Mouse (Mus musculus) hindbrain, embryonic 14.5 days (tissue): ENCODE results near the gene Sugt1. TPM values are rescaled to one million over a fixed set of nuclear protein-coding genes. Genes with fewer than 3 reads are reported as not detected.

ENCODE experiments used
- ATAC-seq: fragments of 200-750 bp; cut with Nextera tagmentation; 2 replicates; pipeline ENCODE4 v1.8.0; 2017; ENCODE audit warnings: moderate number of reproducible peaks, mild to moderate bottlenecking, moderate TSS enrichment, moderate library complexity; ENCODE audit not compliant: low FRiP score
- DNase-seq: peaks from one replicate; pipeline ENCODE4 v3.0.0-alpha.2; 2015; ENCODE audit warnings: low spot score
- H3K27ac ChIP-seq: fragments of 300-500 bp; sonication (generic); 2 replicates; pipeline ENCODE4 v1.5.1; 2014; ENCODE audit warnings: mild to moderate bottlenecking, moderate library complexity
- H3K27me3 ChIP-seq: fragments of 300-500 bp; sonication (generic); 2 replicates; pipeline ENCODE4 v1.6.1; 2014; ENCODE audit warnings: mild to moderate bottlenecking, low read length, mixed read lengths; ENCODE audit not compliant: control insufficient read depth, insufficient read depth
- H3K36me3 ChIP-seq: fragments of 300-500 bp; sonication (generic); replicated peaks from 2 replicates; pipeline ENCODE4 v1.6.1; 2014; ENCODE audit not compliant: control insufficient read depth, insufficient read depth
- H3K4me1 ChIP-seq: fragments of 300-500 bp; sonication (generic); replicated peaks from 2 replicates; pipeline ENCODE4 v1.6.1; 2014; ENCODE audit warnings: antibody characterized with exemption, low read length, mixed read lengths; ENCODE audit not compliant: control insufficient read depth, insufficient read depth
- H3K4me2 ChIP-seq: fragments of 300-500 bp; sonication (generic); replicated peaks from 2 replicates; pipeline ENCODE4 v1.6.1; 2014; ENCODE audit warnings: mild to moderate bottlenecking, moderate library complexity
- H3K4me3 ChIP-seq: fragments of 300-500 bp; sonication (generic); replicated peaks from 2 replicates; pipeline ENCODE4 v1.5.1; 2014; ENCODE audit warnings: mild to moderate bottlenecking, low read length
- H3K9ac ChIP-seq: fragments of 300-500 bp; sonication (generic); 2 replicates; pipeline ENCODE4 v1.6.1; 2014
- H3K9me3 ChIP-seq: fragments of 300-500 bp; sonication (generic); 2 replicates; pipeline ENCODE4 v1.6.1; 2016; ENCODE audit warnings: low read length; ENCODE audit not compliant: control insufficient read depth
- WGBS: fragments of 180-500 bp; shearing (Covaris S2); extraction: QIAGEN DNeasy Blood & Tissue Kit; methylation state at CpG from one replicate; pipeline ENCODE4 v1.1.7; 2014; 5-methylcytosine and 5-hydroxymethylcytosine counted together
- polyA plus RNA-seq: library from polyadenylated mRNA; unstranded; fragments of >200 nt; fragmentation: Nextera tagmentation; extraction: Ambion mirVana; gene quantifications from 2 replicates; pipeline ENCODE4 v1.2.1, GENCODE M21; 2014

The Sugt1 gene
- polyA plus RNA-seq, 1 experiment from 2014 or later, result 115 TPM

DNA sequence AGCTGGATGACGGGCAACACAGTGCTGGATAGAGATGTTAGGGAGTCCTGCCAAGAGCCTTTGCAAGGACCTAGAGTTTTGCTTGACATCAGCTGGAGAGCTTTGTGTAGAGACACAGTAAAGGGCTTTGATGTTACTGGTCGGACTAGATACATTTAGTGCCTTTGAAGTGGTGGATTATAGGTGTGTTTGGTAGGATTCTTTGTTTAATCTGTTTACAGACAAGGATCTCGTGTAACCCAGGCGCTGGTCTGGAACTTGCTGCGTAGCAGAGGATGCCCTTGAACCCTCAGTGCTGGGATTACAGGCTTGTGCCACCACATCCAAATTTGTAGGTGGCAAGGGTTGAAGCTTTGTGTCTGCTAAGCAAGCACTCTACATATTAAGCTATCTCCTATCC is 6.6 kb downstream of the Sugt1 start:
- Histone ChIP-seq H3K4me1 (peaks cover 2% of the 10 kb centered on the region), H3K4me3 (no peak overlapping the region), H3K9ac (no peak overlapping the region), H3K4me2 (no peak overlapping the region), H3K27ac (no peak overlapping the region), H3K9me3 (no peaks in the 10 kb centered on the region), H3K27me3 (no peaks in the 10 kb centered on the region), H3K36me3 (peaks cover 48% of the 10 kb centered on the region)
- ATAC-seq, result no peak
- DNase-seq, result no peak
- 94% methylated on average over 5 of the region's 5 CpGs for WGBS

DNA sequence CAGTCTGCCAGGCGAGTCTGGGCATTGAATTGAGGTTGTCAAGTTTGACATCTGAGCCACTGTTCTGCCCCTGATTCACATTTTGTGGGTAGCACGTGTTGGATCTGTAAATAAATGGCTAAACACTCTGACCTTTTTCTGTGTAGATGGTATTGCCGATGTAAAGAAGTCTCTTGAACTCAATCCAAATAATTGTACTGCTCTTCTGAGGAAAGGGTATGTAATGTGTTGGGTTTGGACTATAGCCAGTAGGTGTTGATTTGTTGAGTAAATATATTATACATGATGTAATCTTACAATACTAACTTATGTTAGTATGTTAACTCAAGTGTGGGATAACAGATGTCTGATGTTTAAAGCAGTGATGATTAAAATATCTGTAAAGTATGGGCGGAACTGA is 9.1 kb downstream of the Sugt1 start:
- ATAC-seq (no peak), DNase-seq (no peak)
- Histone ChIP-seq H3K27ac (no peak overlapping the region), H3K27me3 (no peaks in the 10 kb centered on the region), H3K4me2 (no peak overlapping the region), H3K9me3 (no peaks in the 10 kb centered on the region), H3K36me3 (peaks cover 72% of the 10 kb centered on the region), H3K4me3 (no peak overlapping the region), H3K9ac (no peak overlapping the region), H3K4me1 (no peaks in the 10 kb centered on the region)
- 84% methylated on average over 4 of the region's 4 CpGs for WGBS

DNA sequence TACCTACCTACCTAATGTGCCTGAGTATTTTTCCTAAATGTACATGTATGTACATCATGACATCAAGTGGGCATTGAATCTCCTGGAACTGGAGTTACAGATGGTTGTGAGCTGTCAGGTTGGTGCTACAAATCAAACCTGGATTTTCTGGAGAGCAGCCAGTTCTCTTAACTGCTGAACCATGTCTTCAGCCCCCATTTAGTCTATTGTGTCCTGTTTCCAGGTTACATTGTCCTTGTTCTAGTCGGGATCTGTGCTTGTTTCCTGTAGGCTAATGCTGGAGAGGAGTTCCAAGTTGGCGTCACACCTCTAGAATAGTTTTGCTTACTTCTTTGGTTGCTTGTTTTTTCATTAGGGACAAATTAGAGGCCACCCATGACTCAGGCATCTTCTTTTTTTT is 18.4 kb downstream of the Sugt1 start:
- Histone ChIP-seq H3K9me3 (no peaks in the 10 kb centered on the region), H3K4me3 (no peak overlapping the region), H3K27ac (no peak overlapping the region), H3K4me1 (no peaks in the 10 kb centered on the region), H3K4me2 (no peak overlapping the region), H3K36me3 (peaks cover 88% of the 10 kb centered on the region), H3K27me3 (no peaks in the 10 kb centered on the region), H3K9ac (no peak overlapping the region)
- ATAC-seq (no peak), DNase-seq (no peak)
- 80% methylated on average over 2 of the region's 2 CpGs for WGBS

DNA sequence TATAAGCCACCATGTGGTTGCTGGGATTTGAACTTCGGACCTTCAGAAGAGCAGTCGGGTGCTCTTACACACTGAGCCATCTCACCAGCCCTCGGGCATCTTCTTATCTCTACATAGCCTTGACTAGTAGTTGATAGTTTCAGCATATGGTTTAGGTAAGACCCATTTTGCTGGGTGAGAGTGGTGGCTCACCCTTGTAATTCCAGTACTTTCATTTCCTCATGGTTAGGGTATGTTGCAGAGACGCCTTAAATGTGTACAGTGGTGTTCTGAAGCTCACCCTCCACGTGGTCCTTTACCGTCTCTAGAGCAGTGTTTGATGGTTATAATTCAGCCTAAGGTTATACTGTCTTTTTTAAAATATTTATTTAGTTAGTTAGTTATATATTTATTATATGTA is 18.9 kb downstream of the Sugt1 start:
- peaks cover 88% of the 10 kb centered on the region for H3K36me3 ChIP-seq
- WGBS, result 96% methylated on average over 6 of the region's 6 CpGs

DNA sequence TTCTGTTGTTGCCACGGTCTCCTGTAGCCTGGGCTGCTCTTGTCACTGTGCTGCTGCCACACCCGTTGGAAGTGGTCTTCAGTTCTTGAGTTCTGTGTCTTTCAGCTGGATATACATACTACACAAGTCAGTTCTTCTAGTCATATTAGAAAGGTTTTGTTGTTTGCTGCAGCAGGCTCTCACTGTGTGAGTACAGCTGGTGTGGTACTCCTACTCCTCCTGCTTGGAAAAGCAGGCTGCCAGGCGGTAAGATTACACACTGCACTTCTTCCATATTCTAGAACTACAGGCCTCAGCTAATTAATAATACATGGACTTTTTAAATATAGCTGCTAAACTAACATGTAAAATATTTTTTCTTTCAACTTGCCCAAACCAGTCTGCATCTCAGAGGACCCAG is 19.4 kb downstream of the Sugt1 start:
- Histone ChIP-seq H3K36me3 (peaks cover 88% of the 10 kb centered on the region), H3K9ac (no peak overlapping the region), H3K9me3 (no peaks in the 10 kb centered on the region), H3K27me3 (no peaks in the 10 kb centered on the region), H3K4me2 (no peak overlapping the region), H3K27ac (no peak overlapping the region), H3K4me1 (no peaks in the 10 kb centered on the region), H3K4me3 (no peak overlapping the region)
- DNase-seq (no peak), ATAC-seq (no peak)
- 93% methylated on average over 3 of the region's 3 CpGs for WGBS

More for the DNA sequence above, 18.9 kb downstream of the Sugt1 start:
- no peak overlapping the region for H3K4me3 ChIP-seq
- no peak for ATAC-seq
- no peaks in the 10 kb centered on the region for H3K4me1 ChIP-seq
- H3K9me3 ChIP-seq, result no peaks in the 10 kb centered on the region
- no peak overlapping the region for H3K9ac ChIP-seq
- DNase-seq, result no peak
- no peak overlapping the region for H3K27ac ChIP-seq
- H3K4me2 ChIP-seq, result no peak overlapping the region
- no peaks in the 10 kb centered on the region for H3K27me3 ChIP-seq

DNA sequence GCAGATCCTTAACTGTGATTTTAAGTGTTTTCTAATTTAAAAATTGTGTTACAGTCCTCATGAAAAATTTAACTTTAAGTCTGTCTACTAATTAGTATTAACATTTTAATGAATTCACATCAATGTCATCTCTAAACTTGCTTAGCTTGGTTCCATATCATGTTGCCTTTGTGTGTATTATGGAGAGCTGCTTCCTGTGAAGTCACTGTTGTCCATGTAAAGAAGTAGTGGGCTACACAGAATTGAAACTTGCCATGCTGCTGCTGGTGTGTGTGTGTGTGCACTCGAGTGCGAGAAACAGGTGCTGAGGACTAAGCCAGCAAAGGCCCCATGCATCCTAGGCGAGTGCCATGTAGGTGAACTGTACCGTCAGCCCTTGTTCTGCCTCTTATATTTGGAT is 19.9 kb downstream of the Sugt1 start:
- Histone ChIP-seq H3K4me3 (no peak overlapping the region), H3K36me3 (peaks cover 88% of the 10 kb centered on the region), H3K27ac (no peak overlapping the region), H3K4me1 (no peaks in the 10 kb centered on the region), H3K4me2 (no peak overlapping the region), H3K27me3 (no peaks in the 10 kb centered on the region), H3K9ac (no peak overlapping the region), H3K9me3 (no peaks in the 10 kb centered on the region)
- WGBS, result 96% methylated on average over 4 of the region's 4 CpGs
- DNase-seq (no peak), ATAC-seq (no peak)

DNA sequence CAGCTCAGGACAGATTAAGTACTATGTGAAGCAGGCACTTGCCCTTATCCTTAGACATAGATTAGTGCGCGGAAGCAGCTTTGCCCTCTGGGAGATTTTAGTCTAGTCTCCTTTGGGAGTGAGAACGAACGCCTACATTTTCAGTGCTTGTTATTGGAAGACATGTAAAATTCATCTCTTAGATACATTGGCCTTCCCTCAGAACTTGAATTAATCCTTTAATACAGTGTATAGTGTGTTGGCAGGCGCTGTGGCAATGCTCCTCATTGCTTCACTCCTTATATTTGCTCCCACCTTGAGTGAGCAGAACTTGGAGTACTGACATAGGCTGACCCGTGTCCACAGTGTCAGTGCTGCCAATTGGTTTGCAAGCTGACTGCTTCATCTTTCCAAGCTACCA is 20.8 kb downstream of the Sugt1 start:
- ATAC-seq (no peak), DNase-seq (no peak)
- H3K27me3 ChIP-seq, result no peaks in the 10 kb centered on the region
- no peaks in the 10 kb centered on the region for H3K9me3 ChIP-seq
- H3K4me1 ChIP-seq, result no peaks in the 10 kb centered on the region
- H3K27ac ChIP-seq, result no peak overlapping the region
- H3K4me2 ChIP-seq, result no peak overlapping the region
- H3K9ac ChIP-seq, result no peak overlapping the region
- H3K36me3 ChIP-seq, result peaks cover 88% of the 10 kb centered on the region
- WGBS, result 95% methylated on average over 6 of the region's 6 CpGs
- H3K4me3 ChIP-seq, result no peak overlapping the region

DNA sequence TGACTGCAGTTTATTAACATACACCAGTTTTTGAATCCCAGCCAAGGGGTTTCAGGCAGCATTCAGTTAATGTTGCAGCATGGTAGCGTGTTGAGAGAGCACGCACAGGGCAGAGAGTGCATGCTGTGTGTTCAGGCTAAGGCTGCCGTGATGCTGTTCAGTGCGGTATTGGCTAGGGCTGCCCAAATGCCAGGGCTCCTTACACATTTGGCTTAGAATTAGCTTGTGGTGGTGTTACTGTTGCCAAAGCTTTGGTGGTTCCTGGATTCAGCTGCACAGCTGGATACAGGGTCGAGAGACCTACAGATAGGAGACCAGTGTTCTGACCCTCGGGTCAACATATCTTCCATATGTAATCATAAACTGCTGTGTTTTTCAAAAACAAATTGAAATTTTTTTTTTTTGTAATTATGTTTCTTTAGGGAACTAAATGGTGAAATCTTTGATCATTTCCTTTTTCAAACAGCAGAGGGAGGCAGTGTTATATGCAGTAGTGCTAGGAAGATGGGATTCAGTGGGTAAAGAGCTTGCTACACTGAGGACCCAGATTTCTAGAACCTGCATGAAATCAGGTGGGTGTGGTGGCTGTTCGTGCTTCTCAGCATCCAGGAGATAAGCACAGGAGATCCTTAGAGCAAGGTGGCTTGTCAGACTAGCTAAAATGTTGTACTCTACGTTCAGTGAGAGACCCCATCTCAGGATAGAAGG is 29.8 kb downstream of the Sugt1 start:
- 83% methylated on average over 8 of the region's 8 CpGs for WGBS

DNA sequence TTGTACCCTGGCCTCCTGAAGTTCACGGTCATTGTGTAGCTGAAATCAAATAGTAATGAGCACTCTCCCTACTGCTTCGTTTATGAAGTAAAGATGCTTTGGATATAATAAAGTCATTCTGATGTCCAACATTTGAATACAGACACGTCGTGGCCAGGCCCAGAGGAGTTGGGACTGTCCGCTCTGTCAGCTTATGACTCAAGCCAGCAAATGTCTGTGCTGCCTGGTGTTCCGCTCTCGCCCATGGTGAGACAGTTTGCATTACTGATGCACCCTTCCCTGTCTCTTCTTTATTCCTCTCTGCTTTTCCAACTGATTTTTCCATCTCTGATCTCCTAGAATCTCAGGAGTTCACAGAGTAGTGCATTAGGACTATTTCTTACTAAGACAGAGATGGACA is 32.3 kb downstream of the Sugt1 start:
- peaks cover 62% of the 10 kb centered on the region for H3K36me3 ChIP-seq
- H3K27ac ChIP-seq, result no peak overlapping the region
- H3K27me3 ChIP-seq, result no peaks in the 10 kb centered on the region
- no peak for DNase-seq
- WGBS, result 93% methylated on average over 7 of the region's 7 CpGs
- no peaks in the 10 kb centered on the region for H3K9me3 ChIP-seq
- no peaks in the 10 kb centered on the region for H3K4me1 ChIP-seq
- no peak overlapping the region for H3K9ac ChIP-seq
- no peak for ATAC-seq
- no peak overlapping the region for H3K4me2 ChIP-seq
- no peak overlapping the region for H3K4me3 ChIP-seq

More for the DNA sequence above, 29.8 kb downstream of the Sugt1 start:
- Histone ChIP-seq H3K4me1 (no peaks in the 10 kb centered on the region), H3K9me3 (no peaks in the 10 kb centered on the region), H3K36me3 (peaks cover 68% of the 10 kb centered on the region), H3K9ac (no peak overlapping the region), H3K4me2 (no peak overlapping the region), H3K27ac (no peak overlapping the region), H3K4me3 (no peak overlapping the region), H3K27me3 (no peaks in the 10 kb centered on the region)
- no peak for ATAC-seq
- DNase-seq, result peak; percentile 79

DNA sequence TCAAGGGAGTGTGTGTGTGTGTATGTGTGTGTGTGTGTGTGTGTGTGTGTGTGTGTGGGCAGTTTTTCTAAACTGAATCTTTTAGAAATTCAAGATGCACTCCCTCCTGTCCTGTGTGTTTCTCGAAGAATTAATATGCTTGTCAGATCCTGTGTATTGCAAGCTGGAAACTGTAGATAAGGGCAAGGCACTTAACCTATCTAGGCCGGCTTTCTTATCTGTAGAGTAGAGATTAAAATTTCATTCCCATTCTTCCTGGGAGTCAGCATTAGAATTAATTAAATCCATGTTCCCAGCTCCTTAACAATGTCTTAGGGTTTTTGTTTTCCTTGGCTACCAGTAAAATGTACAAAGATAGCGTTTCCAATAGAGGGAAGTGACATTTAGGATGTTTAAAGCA is 33.7 kb downstream of the Sugt1 start:
- Histone ChIP-seq H3K4me1 (no peaks in the 10 kb centered on the region), H3K4me3 (no peak overlapping the region), H3K9me3 (no peaks in the 10 kb centered on the region), H3K9ac (no peak overlapping the region), H3K27me3 (no peaks in the 10 kb centered on the region), H3K4me2 (no peak overlapping the region), H3K27ac (no peak overlapping the region), H3K36me3 (peaks cover 66% of the 10 kb centered on the region)
- DNase-seq (no peak), ATAC-seq (no peak)
- 72% methylated on average over 3 of the region's 3 CpGs for WGBS
